Mouse (Mus musculus): ENCODE results near the gene Cpt1a.

The Cpt1a gene

GRCm38 (mm10) chr19:3322261-3322969, at the start of gene Cpt1a:
TSS of gene Cpt1a (plus strand) at chr19:3322334.
- DNase-seq, result no peak

- peak; percentile 0 for DNase-seq
Observed at GRCm38 (mm10) chr19:3273331-3273730, 48.8 kb upstream of the Cpt1a start.

GRCm38 (mm10) chr19:3275744-3276365, 46.3 kb upstream of the Cpt1a start:
- DNase-seq, result no peak

DNA sequence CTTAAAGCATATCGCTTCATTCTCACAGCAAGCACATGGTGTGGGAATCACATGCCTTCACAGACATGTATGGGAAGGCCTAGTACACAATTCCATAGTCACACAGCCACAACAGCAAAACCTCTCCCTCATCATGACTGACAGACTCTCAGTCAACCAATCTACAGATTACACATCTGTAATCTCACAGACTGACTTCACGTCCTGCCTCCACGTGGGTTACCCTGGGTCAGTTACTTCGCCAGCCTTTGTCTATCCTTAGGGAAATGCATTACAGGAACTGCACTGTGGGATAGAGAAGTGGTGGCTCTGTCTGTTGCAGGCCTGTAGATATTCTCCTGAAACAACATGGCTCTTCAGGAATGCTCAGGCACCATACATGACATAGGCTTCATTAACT, 40.2 kb upstream of the Cpt1a start:
- DNase-seq, result no peak

DNA sequence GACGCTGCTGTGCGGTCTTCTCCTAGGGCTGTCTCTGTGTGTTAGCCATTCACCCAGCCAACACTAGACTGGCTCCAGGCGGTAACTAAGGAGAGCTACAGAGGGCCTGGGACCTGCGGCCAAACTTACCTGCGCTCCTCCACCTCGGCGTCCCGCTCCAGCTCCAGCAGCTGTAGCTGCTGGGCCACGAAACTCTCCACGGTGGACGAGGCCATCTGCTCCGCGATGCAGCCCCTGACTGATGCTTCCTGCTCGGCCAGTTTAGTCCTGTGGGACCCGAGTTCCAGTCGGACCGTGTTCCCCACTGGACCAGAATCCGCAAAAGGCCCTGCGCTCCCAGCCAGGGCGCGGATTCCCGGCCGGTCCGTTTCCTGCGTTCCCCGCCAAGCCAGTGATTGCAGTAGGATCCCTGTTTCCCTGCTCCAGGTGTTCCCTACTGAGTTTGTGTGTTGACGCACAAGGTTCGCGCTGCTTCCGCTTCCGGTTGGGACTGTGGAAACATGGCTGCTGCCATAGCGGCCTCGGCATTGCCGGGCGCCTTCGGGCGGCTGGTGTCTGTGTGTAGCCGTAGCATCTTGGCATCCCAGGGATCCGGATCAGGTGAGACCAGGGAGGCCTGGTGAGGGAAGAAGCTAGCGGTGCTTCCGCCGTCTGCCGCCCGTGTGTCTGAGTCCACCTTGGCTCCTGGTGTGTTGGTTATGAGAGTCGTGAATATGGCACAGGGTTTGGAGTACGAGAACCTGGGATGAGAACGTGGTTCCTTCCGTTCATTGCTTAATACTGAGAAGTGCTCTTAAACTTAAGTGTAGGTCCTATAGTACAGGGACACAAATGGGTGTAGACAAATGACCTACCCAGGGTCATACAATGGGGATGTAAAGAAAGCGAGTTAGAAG, 39.3 kb upstream of the Cpt1a start, which contains the start of the genes Mrpl21 and Ighmbp2:
Mrpl21 (plus strand) TSS at position 330 of the 896 bp plus-strand sequence.
Ighmbp2 (minus strand) TSS at position 446 of the 896 bp plus-strand sequence.
- DNase-seq, result peak; percentile 94

DNA sequence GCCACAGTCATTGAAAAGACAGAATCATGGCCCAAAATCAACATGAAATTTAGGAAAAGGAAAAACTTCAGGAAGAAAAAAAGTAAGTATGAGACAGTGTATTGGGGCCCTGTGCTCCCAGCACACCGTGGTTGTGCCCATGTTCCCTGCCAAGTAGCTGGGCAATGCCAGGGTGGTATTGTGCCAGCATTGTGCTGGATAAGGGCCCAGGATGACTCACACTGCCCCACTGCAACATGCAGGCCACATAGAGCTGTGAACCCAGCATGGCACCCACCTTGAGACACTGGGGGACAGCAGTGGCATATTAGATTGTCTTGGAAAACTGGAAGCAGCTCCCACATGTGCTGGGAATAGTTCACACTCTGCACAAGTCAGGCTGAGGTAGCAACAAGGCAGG, 33.1 kb upstream of the Cpt1a start:
- peak; percentile 37 for DNase-seq

DNA sequence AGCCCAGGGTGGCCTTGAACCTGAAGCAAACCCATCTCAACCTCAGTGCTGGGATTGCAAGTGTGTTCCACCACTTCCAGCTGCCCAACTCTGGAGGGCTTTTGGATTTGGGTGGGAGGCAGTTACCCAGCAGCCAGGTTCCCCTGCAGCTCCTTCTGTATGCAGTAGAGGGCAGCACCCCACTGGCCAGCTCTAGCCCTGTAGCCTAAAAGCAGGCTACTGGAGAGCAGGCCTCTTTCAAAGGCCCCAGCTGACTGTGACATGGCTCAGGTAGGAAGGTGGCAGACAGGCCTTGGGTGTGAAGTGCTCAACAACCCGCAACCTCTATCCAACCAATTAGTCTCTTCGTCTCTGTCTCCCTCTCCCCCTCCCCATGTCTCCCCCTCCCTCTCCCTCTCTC, 30.1 kb upstream of the Cpt1a start:
- peak; percentile 31 for DNase-seq

DNA sequence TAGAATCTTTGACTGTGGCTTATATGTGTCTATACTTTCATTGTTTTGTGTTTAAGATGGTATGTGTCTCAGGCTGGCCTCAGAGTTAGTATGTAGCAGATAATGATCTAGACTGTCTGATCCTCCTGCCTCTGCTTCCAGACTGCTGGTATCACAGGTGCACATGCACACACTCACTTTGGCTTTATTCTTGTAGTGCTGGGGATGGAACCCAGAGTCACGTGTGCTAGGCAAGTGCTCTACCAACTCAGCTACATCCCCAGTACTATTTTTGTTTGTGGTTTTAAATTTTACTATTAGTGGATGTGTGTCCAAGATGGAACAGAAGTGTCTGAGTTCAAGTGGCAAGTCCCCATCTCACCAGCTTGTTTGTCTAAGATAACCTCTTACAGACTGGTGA, 29.1 kb upstream of the Cpt1a start:
- no peak for DNase-seq

DNA sequence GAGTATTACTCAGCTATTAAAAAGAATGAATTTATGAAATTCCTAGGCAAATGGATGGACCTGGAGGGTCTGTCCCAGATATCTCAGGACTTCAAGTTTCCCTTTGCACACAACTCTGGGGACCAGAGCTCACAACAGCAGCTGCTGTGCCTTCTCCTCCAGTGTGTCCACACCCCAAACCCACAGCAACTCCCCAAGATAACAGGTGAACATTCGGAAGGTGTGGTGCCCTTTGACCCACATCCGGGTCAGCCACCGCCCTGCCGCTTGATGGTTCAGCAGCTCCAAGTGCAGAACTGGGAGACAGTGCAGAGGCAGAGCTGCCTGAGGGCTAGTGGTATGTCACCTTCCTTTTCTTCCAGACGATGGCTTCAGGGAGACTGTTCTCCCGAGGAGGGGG, 26.9 kb upstream of the Cpt1a start:
- DNase-seq, result no peak

DNA sequence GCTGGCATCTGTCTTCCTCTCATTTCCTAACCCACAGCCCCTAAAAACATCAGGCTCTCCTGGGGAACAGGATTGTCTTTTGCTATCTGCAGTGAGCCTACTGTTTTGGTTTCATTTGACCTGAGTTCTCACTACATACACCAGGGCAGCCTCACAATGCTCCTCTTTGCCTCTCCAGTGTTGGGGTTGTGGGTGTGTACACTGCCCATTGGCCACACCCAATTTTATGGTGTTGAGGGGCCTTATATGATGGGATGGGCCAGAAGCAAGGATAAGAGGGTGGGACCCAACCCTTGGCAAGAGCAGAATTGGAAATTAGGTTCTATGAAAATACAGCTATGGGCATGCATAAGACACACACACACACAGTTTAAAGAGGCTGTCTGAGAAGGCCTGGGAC, 25.1 kb upstream of the Cpt1a start:
- no peak for DNase-seq

DNA sequence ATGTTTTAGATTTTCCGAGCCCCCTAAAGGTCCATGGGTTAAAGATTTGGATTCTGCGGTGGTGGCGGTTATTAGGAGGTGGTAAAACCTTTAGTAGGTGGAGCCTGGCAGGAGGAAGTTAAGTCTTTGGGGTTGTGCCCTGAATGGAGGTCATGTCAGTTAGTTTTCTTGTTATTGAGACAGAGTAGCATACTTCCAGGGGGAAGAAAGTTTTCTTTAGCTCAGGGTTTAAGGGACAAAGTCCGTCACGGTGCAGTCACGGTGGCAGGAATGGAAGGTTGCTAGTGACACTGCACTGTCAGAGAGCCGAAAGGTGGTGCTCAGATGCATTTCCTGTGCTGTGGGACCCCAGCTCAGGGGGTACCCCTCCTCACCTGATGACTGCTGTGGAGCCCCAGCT, 24.4 kb upstream of the Cpt1a start:
- no peak for DNase-seq

DNA sequence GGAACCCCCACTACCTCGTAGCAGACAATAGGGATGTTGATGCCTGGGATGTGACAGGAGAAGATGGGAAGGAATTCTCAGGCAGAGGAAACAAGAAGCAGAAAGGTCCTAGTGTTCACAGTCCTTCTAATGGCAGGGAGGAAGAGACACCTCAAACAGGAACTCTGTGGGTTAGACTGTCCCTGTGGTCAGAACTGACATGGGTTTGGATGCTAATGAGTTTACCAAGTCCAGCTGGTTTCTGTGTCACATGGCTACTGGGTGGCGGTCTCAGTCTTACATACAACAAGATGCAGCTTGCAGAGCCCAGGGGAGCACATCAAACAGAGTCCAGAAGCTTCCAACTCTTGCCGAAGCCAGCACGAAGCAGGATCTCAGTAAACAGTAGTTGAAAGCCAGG, 18.1 kb upstream of the Cpt1a start:
- no peak for DNase-seq

DNA sequence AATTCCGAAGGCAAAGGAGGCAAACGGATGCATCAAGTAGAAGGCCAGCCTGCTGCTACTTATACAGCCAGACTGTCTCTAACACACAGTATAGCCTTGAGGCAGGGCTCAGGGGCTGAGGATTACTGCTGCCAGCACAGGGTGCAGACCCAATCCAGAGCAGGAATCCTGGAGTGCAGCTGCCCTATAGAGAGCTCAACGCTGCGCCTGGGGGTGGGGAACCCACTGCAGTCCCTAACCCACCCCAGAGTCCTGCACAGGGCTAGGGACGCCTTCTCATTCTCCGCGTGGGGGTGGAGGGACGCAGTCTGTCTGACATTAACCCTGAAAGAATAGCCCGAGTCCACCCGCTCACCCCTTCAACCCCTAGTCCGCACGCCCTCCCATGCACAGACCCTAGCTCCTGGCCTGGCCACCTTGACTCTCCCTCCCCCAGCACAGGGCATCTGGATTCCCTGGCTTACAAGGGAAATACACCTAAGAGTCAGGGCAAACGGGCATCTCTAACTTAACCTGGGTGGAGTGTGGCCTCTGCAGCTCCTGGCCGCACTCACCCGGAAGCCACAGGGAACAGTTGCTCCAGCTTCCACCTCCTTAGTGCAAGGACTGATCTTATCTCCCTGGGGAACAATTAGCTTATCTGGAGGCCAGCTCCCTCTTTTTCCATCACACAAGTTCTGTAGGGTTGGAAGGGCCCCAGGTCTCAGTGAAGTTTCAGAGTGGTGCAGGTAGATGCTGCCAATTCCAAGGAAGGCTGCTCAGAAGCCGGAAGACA, 14.8 kb upstream of the Cpt1a start:
- DNase-seq, result no peak

GRCm38 (mm10) chr19:3319341-3319740, 2.8 kb upstream of the Cpt1a start:
- no peak for DNase-seq

DNA sequence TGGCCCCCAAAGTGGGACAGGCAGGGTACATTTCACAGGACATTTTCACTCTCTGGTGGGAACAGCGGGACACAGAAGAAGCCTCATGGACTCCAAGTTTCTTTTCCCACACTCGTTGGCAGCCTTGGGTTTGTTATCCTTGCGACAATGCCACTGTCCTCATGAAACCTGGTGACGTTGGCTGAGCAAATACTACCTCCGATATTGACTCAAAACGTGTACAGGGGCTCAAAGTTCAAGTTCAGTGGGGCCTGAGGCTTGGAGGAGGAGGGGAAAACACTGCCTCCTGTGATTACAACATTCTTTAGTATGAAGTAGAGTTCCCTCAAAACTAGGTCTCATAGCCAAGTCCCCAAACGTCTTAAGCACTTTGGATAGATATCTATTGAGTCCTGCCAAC, 2.0 kb upstream of the Cpt1a start:
- no peak for DNase-seq

- DNase-seq, result no peak
Observed at GRCm38 (mm10) chr19:3320801-3321200, 1.3 kb upstream of the Cpt1a start.

GRCm38 (mm10) chr19:3321617-3322016, 517 bp upstream of the Cpt1a start:
- no peak for DNase-seq

DNA sequence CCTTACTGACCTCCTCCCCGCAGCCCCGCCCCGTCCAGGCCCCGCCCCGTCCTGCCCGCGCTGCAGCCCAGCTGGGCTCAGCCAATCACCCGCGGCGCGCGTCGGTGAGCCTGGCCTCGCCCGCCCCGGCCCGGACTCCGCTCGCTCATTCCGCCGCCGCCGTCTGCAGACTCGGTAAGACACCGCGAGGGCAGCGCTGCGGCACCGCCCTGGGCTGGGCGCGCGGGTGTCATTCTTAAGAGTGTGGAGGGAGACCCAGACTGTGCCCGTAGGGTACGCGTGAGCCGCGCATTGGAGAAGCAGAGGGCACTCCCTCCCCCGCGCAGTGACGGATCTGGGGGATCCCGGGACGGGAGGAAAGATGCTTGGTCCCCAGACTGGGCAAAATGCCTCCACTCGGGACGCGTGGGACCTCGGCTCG, 1.1 kb downstream of the Cpt1a start:
- DNase-seq, result peak; percentile 26

DNA sequence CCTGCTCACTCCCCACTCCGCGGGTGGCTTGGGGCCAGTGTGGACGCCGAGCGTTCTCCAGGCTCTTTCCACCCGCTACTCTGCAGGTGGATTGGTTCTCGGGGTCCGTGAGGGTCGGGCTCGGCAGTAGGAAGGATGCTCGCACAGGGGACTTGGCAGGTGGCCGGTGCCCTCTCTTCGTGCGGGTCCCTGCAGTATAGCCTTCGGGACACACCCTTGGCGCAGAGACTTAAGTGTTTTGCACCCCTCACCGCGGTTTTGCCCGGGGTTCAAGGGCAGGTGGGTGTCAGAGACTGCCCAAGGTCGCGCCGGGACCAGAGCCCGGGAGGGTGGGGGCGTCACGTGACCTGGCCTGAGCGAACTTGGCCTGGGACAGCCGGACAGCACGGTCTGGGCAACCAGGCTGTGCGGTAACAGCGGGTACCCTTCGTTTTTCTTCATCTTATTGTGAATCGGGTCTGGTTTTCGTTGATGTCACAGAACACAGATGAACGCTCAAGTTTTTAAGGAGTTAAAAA, 1.7 kb downstream of the Cpt1a start:
- DNase-seq, result peak; percentile 36

DNA sequence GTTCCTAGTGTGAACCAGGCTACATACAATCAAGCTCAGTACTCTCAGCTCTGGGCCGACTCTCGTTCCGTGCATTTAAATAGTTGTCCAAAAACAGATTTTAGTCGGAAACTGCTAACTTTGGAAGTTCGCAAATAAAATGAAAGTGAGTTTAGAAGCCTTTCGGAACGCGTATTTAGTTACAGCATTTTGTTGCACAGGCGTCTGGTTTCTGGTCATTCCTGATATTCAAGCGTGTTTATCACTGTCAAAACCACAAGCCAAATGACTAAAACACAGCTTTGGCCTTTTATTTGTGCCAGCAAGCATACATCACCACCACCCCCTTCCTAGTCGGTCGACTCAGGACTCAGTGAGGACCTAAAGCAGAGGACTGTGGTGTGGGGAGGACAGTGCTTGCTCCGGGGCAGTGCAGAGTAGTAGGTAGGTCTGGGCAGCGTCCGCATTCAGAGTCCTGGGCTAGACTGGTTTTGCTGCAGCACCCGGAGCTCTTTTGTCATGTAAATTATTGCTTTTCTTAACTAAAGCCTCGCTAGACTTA, 2.2 kb downstream of the Cpt1a start:
- no peak for DNase-seq

DNA sequence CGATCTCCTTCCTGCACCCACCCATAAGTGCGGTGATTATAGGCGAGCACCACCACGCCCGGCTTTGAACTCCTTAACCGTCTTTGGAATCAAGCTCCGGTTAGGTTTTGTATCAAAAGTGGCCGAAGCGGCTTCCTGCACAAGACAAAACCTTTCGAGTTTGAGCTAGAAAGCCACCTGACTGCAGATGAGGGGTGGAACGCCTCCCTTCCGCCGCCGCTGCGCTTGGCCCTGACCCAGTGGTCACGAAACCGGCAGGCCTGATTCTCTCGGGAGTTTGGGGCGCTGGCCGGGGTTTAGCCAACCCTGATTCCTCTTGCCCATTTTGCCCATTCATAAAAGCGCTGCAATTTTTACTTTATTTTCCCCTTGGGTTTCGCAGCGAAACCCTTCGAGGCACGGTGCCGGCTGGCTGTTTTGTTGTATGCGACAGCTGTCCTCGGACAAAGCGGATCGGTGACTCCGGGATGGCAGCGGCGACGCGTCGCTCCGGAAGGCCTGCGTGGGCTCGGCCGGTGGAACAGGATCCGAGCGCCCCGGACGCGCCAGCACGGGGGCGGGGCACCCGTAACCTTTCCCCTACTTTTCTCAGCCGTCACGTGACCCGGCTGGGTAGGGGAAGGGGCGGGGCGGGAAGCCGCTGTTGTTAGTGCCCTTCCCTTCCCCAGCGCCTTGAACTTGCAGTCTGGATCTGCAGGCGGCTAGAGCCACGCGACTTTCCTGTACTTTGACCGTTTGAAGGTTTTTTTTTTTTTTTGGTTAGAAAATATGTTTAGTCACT, 3.0 kb downstream of the Cpt1a start:
- DNase-seq, result peak; percentile 54

Data from cerebellum, adult 9-11 months (tissue).